Mouse (Mus musculus): ENCODE results near the gene Fabp6.

The Fabp6 gene

DNA sequence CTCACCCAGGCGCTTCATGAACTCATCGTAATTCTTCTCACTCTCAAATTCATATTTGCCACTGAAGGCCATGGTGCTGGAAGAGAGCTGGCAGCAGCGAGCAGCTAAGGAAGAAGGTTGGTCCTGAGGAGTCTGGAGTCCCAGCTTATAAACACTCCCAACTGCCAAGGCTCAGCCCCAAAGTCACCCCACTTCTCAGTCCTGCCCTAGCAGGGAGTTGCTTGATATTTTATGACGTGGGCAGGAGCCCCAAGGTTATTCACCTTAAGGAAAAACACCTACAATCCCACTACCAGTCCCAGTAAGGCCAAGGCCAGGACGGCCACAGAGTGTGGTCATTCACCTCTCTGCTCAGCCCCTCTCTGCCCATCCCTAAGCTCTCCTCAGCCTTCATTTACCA is at the start of gene Fabp6:
Fabp6 (minus strand) TSS at position 101 of the 400 bp plus-strand sequence.
- no peak for DNase-seq (ENCODE audit: low spot score)

DNA sequence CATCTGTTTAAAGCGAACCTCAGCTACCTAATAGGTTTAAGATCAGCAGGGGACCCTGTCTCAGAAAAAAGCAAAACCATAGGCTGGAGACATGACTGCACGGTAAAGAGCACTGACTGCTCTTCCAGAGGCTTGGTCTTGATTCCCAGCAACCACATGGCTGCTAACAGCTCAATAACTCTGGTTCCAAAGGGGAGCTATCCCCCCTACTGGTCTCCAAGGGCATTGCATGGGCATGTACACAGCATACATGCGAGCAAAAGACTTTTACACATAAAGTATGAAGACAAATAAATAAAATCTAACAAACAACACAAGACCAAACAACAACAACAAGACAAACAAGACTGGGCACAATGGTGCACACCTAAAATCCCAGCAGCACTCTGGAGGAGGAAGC is 43.9 kb upstream of the Fabp6 start:
- no peak for DNase-seq (ENCODE audit: low spot score)

DNA sequence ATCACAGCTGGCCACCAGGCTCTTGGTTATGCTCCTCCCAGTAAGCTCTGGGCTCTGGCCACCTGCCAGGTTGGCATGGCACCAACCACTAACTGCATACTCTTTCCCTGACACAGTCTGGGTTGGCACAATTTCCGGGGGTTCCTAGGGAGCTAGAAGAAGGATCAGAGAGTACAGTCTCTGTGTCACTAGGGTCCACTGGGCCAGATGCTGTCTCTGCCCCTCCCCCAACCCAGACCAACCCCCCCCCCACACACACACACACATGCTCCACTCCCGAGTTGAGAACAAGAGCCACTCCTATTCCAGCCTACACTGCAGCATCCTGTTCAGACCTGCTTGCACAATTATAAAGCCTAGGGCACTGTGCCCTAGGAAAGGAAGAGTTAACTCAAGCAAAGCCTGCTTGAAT is 41.8 kb upstream of the Fabp6 start:
- DNase-seq (ENCODE audit: low spot score) = peak; percentile 27

DNA sequence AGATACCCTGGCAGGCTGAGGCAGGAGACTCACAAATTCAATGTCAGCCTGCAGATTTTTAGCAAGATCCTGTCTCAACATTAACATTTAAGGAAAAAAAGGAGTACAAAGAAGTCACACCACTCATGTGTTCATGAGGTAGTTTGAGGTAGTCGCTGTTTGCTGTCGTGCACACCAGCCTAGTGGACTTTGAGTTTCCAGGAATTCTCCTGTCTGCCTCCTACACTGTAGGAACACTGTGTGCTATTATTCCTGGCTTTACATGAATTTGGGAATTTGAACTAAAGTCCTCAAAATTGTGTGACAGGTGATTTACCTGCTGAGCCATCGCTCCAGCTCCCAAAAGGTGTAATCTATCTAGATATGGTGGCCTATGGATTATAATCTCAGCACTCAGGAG is 37.1 kb upstream of the Fabp6 start:
- no peak for DNase-seq (ENCODE audit: low spot score)

DNA sequence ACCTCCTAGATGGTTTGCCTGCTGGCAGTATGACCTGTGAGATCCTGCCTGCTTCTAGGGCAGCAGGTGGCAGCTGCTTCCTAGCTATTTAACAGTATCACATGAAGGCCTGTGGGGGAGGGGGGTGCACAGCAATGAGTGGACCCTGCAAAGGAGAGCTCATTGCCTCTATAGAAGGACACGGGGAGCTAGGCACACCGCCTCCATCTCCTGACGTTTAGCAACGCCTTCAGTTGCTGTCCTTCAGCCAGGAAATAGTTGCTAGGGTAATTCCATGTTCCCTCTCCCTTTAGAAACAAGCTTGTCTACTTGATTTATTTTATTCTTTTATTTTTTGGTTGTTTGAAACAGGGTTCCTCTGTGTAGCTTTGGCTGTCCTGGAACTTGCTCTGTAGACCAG is 35.4 kb upstream of the Fabp6 start:
- DNase-seq (ENCODE audit: low spot score) = no peak

DNA sequence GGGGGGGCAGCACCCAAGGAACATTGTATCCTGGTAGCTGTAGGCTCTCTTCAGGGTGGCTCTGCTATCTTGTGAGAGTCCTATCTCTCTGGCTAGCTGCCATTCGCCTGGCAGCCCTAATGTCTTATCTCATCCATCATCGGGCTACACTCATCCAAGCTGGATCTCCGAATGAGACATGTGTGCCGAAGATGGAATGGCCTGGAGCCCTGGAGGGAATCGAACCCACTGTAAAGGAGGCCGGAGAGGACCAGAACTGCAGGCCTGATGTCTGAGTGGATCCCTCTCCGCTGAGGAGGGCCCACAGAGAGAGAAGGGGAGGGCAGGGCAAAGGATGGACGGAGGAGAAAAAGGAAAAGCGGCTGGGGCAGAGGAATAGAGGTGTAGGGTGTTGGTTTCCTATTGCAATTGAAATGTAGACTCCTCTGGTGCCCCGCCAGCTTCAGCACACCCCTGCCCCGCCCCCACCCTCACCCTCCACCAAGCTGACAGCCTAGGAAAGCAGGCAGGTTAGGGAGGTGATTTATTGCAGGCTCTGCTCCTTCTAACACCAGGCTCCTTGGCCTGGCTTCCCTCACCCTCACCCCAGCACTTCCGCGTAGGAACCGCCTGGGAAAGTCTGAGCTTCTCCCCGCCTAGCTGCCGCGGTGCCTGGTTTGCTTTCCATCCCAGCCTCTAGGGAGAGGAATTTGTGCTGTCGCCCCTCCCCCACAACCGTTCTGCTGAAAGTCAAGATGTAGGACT is 32.5 kb upstream of the Fabp6 start:
- peak; percentile 67 for DNase-seq (ENCODE audit: low spot score)

DNA sequence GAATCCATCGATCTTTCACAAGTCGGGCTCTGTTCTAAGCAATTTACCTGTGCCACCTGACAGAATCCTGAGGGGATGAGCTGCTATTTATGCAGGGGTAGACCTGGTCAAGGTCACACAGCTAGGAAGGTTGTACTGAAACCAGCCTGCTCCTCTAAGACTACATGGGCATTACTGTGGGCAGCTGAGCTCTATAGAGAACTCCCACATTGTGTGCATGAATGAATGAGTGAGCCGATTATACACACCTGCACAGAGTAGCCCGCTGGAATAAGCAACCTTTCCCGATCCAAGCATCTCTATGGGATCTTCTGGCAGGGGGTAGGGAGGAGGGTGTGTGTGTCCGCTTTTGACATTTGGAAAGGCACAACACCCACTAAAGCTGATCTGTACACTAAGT is 31.8 kb upstream of the Fabp6 start:
- DNase-seq (ENCODE audit: low spot score) = no peak

DNA sequence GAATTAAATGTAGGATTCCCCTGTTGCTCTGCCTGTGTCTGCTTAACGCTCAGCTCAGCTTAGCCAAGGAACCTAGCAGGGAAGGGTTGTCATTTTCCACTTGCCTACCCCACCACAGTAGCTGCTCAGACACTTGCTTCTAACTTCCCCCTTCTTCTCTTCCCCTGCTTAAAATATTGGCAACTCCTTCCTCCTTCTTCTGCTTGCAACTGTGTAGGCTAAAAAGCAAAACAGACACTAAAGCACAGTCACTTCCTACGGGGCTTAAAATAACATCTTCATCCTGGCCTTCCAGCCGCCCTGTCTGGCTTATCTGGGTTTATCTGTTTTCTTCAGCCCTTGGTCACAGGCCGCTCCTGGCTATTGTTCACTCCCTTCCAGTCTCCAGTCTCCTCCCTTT is 31.2 kb upstream of the Fabp6 start:
- no peak for DNase-seq (ENCODE audit: low spot score)

DNA sequence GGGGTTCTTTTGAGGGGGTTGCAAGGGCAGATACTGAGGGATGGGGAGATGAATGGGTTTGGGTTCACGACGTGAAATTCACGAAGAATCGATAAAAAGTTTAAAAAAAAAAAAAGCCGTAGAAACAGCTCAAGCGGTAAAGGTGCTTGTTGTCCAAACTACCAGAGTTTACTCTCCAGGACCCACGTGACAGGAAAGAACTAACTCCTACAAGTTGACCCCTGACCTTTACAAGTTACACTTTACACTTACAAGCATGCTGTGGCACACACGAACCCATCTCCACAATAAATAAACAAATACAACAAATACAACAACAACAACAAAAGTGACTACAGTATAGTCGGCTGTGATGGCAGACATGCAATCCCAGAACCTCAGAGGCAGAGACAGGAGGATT is 30.3 kb upstream of the Fabp6 start:
- DNase-seq (ENCODE audit: low spot score) = no peak

DNA sequence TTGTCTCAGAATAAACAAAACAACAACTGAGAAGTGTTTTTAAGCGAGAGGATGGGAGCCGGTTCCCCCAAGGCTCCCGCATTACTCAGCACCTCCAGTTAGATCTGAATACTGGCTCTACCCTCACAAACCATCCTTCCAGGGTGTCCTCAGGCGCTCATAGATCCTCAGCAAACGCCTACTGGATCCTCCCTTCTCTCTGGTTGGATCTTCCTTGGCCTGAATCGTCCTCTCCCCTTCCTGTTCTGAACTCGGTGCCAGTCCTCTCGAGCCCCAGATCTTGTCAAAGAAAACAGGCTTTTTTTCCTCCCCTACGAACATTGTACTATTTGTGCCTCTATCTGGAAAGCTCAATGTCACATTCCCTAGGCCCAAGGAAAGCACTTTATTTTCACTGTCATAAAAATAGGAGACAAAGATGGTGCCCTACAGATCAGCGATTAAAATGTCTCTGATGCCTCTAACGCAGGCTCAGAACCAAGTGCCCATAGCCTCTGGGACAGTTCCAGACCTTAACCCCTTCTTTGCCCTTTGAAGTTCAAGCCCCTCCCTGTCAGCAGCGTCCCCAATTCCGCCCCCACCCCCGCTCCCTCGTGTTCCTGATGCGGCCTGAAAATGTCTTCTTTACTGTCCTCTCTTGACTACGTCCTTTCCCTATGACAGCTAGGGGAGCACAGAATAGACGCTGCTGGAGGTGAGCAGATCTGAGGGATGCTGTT is 25.7 kb upstream of the Fabp6 start:
- no peak for DNase-seq (ENCODE audit: low spot score)

DNA sequence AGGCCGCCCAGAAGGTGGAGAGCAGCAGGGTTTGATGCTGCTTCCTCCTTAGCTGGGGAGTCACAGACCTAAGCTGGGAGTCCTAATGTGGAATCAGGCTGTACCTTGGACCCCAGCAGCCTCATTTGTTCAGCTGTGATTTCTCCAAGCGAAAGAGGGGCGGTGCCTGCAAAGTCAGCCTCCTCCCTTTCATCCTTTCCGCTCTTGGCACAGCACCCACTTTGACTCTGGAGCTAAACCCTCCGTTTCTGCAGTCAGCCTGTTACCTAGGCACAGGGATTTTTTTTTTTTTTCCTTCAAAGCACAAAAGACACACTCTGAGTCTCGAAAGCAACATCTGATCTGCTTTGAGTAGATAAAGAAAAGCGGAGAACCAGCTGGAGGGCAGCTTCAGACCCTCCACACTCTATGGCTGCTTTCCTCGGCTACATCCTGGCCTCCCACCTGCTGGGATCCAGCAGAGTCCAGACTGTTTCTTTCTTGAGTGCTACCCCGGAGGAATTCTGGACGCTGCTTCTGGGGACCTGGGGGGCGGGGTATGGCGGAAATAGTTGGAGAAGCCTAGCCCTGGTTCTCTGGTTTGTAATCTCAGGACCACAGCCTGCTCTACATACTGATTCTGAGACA is 25.1 kb upstream of the Fabp6 start:
- no peak for DNase-seq (ENCODE audit: low spot score)

DNA sequence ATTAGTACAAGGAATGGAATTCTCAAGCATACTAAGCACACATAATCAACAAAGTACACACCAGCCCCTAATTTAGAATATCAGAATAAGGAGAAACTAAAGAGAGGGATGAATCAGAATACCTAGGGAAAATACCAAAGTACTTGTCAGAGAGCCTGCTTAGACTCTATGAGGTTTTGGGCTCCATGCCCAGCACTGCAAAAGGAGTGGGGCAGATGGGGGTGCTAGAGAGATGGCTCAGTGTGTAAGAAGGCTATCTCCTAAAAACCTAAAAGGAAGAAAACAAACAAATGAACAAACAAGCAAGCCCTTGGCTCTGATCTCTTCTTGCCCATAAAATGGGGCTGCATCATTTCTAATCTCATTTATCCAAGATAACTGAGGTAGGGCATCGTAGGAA is 23.0 kb upstream of the Fabp6 start:
- no peak for DNase-seq (ENCODE audit: low spot score)

DNA sequence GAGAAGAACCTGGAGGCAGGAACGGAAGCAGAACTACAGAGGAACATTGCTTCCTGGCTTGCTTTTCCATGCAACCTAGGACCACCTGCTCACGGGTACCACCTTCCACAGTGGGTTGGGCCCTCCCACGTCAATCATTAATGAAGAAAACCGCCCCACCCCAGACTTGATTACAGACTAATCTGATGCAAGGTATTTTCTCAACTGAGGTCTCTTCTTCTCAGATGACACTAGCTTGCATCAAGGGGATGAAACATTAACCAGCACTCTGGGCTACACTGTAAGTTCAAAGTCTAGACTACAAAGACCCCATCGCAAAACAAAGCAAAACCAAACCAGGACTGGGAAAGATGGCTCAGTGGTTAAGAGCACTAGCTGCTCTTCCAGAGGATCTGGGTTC is 20.4 kb upstream of the Fabp6 start:
- DNase-seq (ENCODE audit: low spot score) = no peak

DNA sequence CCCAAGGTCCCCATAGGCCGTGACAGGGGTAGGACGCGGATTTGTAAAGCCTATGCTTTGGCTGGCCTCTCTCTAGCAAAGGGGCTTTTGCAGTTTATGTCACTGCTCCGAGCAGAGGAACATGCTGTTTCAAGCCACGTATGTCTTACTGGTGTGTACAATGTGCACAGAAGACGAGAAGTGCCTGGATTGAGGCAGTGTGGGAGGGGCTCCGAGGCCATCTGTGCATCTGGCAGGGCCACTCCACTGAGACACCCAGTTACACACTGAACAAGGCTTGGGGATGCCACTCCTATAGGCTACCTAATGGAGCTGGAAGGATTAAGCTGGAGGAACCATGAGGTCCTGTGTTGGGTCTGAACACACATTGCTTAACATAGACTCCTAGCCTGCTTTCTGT is 17.1 kb upstream of the Fabp6 start:
- peak; percentile 28 for DNase-seq (ENCODE audit: low spot score)

DNA sequence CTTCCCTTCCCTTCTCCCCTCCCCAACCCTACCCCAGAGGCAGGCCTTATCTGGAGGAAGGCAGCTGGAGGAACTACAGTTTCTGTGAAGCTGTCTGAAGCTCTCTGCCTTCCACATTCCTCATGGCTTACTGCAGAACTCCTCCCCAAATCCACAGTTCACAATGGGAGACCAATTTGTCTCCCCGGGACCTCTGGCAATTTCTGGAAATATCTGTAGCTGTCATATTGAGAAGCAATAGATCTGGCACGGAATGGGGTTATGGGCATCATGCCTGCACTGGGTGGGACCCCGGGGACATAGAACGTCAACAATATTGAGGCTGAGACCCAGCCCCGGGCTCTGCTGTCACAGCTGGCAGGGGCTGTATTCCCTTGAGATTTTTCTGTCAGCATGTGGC is 16.6 kb upstream of the Fabp6 start:
- peak; percentile 50 for DNase-seq (ENCODE audit: low spot score)

DNA sequence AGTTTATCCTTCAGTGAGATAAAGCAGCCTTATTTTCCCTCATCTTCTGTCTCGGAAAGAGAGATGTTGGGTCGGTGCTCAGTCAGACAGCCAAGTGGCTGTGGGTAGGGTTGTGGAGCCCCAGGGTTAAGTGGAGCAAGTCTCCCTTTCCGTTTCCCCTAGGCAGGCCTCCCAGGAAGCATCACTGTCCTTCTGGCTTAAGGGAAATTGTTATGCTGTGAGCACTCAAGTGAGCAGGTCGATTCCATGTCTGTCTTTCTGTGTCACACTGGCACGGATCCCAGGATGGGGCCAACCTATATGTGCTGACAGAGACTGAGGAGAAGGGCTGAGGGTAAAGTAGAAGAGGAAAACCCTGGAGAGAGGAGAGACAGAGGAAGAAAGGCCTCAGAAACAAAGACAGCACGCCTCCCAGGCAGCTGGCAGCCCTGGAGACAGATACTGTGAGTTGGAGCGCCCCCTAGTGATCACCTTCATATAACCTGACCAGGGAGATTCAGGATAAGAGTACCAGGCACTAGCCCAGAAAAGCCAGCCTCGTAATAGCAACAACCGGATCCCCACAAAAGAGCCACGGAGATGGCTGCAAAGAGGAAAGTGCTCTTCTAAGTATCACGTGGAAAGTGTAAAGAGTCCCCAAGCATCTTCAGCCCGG is 11.6 kb upstream of the Fabp6 start:
- peak; percentile 98 for DNase-seq (ENCODE audit: low spot score)

DNA sequence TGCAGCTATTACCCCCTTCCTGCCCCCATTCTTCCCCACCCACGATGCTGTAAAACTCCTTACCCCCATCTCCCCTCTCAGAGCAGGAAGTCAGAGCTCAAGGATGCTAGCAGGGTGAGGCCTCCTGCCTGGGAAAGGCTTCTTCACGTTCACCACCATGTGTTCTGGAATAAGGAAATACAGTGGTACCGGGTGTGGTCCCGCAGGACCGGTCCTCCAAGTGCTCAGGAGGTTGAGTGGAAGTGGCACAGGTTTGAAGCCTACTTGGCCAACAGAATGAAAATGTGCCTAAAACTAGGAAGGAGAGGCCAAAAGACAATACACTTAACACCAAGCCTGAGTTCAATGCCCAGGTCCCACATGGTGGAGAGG is 9.3 kb upstream of the Fabp6 start:
- no peak for DNase-seq (ENCODE audit: low spot score)

DNA sequence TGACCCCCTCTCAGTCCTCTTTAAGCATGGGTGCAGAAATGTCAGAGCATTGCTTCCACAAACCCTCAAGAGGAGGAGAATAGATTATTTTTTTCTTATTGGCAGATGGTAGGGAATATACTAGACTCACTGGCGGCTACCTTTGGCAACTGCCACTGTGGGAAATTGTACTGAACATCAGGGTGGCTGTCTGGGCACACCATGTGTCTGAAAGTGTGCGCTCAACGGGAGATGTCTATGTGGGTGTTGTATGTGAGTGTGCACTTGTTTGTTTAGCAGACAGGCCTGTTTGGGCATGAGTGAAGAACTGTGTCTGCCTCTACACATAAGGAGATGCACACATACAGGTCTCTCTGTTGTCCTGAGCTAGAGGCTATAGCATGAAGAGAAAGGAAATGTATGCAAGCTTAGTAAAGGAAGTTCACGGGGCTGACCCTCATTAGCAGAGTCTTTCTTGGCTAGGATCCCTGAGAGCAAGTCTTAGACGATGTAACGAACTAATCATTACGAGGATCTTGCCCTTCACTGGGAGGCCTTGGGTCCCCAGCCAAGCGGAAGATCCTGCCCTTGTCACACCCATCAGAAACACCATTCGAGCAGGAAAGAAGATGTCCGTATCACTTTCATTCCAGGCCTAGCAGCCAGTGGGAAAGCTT is 8.8 kb upstream of the Fabp6 start:
- DNase-seq (ENCODE audit: low spot score) = peak; percentile 55

DNA sequence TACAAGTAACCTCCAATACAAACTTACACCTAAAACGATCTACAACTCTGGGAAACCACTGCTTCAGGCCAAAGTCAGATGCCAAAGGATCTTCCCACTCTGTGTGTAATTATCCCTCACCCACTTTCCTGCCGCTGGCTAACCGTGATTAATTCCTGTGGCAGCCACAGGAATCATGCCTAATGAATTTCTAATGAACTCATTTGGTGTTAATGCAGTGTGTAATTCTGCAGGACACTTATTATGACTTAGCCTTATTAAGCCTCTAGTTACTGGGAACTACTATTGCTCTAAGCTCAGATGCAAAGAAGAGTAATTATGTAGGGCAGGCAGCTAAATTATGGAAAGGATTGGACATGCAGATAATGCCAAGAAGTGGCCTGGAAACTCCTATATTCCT is 7.1 kb upstream of the Fabp6 start:
- peak; percentile 43 for DNase-seq (ENCODE audit: low spot score)

DNA sequence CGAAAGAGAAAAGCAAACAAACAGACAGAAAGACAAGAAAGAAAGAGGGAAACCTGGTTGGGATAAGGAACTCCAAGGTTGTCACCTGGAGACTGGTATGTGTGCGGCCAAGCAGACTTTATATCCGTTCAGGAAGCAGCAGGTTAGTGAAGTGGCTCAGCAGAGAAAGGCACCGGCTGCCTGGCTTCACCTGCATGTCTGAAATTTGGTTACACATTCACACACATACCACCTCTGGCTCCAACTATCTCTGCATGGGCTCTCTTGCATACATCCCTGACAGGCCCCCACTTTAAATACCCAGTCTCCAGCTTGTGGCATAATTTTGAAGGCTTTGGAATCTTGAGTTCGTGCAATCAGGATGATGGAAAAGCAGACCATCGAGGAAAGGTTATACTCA is 4.5 kb upstream of the Fabp6 start:
- DNase-seq (ENCODE audit: low spot score) = no peak

DNA sequence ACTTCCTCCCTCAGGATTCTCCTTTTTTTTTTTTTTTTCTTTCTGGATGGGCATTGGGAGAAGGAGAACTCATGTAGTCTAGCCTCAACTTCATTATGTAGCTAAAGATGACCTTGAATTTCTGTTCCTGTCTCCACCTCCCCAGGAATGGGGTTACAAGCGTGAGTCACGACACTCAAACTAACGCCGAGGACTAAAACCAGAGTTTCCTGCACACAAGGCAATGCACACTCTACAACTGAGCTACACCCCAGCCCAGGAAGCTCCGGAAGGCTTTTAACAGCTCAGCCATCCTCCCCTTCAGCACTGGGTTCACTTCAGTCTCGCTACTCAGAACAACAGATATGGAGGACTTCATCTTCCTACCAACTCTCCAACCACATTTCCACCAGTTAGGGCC is 3.6 kb upstream of the Fabp6 start:
- DNase-seq (ENCODE audit: low spot score) = no peak

DNA sequence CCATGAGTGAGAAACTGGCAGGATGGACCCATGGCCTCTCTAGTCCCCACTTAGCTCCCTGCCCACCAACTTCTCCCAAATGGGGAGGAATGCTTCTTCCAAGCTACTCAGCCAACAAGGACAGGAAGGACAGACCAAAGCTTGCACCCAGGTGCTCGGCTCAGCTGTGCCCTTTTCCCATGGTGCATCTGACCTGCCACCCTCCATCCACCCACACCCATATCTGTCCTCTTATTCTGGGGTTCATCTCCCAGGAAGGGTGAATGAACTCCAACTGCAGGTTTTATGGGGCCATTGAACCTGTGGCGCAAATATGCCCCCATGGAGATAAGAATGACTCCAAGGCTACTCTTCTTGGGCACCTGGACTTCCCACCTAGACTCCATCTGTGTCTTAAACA is 2.9 kb upstream of the Fabp6 start:
- no peak for DNase-seq (ENCODE audit: low spot score)
